Mouse (Mus musculus) myocyte (in vitro differentiated cells): ENCODE results near the gene Arhgap19. TPM values are rescaled to one million over a fixed set of nuclear protein-coding genes. Genes with fewer than 3 reads are reported as not detected.
A peak's percentile ranks its signal among the peaks of the same experiment; 100 is the strongest.

Experiments used
- H3K27me3 ChIP-seq: one replicate; pipeline ENCODE4 v1.6.1; 2011; ENCODE audit not compliant: control insufficient read depth, insufficient read depth, insufficient read length
- H3K36me3 ChIP-seq: one replicate; pipeline ENCODE4 v1.6.1; 2011; ENCODE audit not compliant: control insufficient read depth, insufficient read depth
- H3K4me2 ChIP-seq: one replicate; pipeline ENCODE4 v1.6.1; 2011; ENCODE audit warnings: low read depth, control low read depth
- H3K4me3 ChIP-seq: one replicate; pipeline ENCODE4 v1.5.1; 2011; ENCODE audit warnings: mild to moderate bottlenecking, control low read depth, moderate library complexity
- H3K79me2 ChIP-seq: one replicate; pipeline ENCODE4 v1.6.1; 2011; ENCODE audit not compliant: control insufficient read depth, insufficient read depth
- H3ac ChIP-seq: one replicate; pipeline ENCODE4 v1.6.1; 2011; ENCODE audit not compliant: control insufficient read depth, insufficient read length
- CEBPB ChIP-seq: IDR thresholded peaks from 2 replicates; pipeline ENCODE4 v1.6.1; 2011; ENCODE audit warnings: mild to moderate bottlenecking, moderate library complexity; ENCODE audit not compliant: poor library complexity, insufficient read depth, severe bottlenecking
- E2F4 ChIP-seq: IDR thresholded peaks from one replicate; pipeline ENCODE4 v1.6.1; 2011; ENCODE audit warnings: mild to moderate bottlenecking, control low read depth, moderate library complexity; ENCODE audit not compliant: insufficient read depth
- MAX ChIP-seq: IDR thresholded peaks from one replicate; pipeline ENCODE4 v1.6.1; 2011; ENCODE audit warnings: low read depth, mild to moderate bottlenecking, control low read depth
- MYOD1 ChIP-seq, 3 experiments: IDR thresholded peaks; one replicate each; pipeline ENCODE4 v1.6.1; 2011; ENCODE audit warnings: control low read depth in 2 of 3, low read depth in 2 of 3, mild to moderate bottlenecking in 2 of 3, moderate library complexity in 1 of 3; ENCODE audit not compliant: insufficient read length in 2 of 3, control insufficient read depth in 1 of 3
- MYOG ChIP-seq, 3 experiments: IDR thresholded peaks; one replicate each; pipeline ENCODE4 v1.6.1; 2011; ENCODE audit warnings: control low read depth in 2 of 3, low read depth in 2 of 3, mild to moderate bottlenecking in 2 of 3; ENCODE audit not compliant: insufficient read length in 2 of 3, control insufficient read depth in 1 of 3, insufficient read depth in 1 of 3
- POLR2A ChIP-seq: IDR thresholded peaks from one replicate; pipeline ENCODE4 v1.6.1; 2011; ENCODE audit warnings: low read depth, mild to moderate bottlenecking, control low read depth, moderate library complexity; ENCODE audit not compliant: insufficient read length
- POLR2AphosphoS2 ChIP-seq: IDR thresholded peaks from one replicate; pipeline ENCODE4 v1.6.1; 2011; ENCODE audit warnings: low read depth, control low read depth; ENCODE audit not compliant: insufficient read length
- REST ChIP-seq: IDR thresholded peaks from one replicate; pipeline ENCODE4 v1.6.1; 2011; ENCODE audit warnings: mild to moderate bottlenecking, control low read depth, moderate library complexity; ENCODE audit not compliant: insufficient read depth, insufficient read length
- SRF ChIP-seq: IDR thresholded peaks from one replicate; pipeline ENCODE4 v1.6.1; 2011; ENCODE audit warnings: low read depth; ENCODE audit not compliant: control insufficient read depth, insufficient read length
- TCF12 ChIP-seq: IDR thresholded peaks from one replicate; pipeline ENCODE4 v1.6.1; 2011; ENCODE audit warnings: mild to moderate bottlenecking, control low read depth; ENCODE audit not compliant: poor library complexity, insufficient read depth, severe bottlenecking
- TCF3 ChIP-seq: IDR thresholded peaks from one replicate; pipeline ENCODE4 v1.6.1; 2011; ENCODE audit warnings: low read depth, control low read depth; ENCODE audit not compliant: insufficient read length
- USF1 ChIP-seq: IDR thresholded peaks from one replicate; pipeline ENCODE4 v1.6.1; 2011; ENCODE audit warnings: low read depth, mild to moderate bottlenecking, control low read depth, moderate library complexity
- polyA plus RNA-seq: library from polyadenylated mRNA; unstranded; fragments of >200 nt; fragmentation: generic; extraction: Trizol; gene quantifications from one replicate; pipeline ENCODE4 v1.2.1, GENCODE M21; 2012; ENCODE audit warnings: missing spikeins

The Arhgap19 gene
- polyA plus RNA-seq, 1 experiment, result 4.4 TPM

DNA sequence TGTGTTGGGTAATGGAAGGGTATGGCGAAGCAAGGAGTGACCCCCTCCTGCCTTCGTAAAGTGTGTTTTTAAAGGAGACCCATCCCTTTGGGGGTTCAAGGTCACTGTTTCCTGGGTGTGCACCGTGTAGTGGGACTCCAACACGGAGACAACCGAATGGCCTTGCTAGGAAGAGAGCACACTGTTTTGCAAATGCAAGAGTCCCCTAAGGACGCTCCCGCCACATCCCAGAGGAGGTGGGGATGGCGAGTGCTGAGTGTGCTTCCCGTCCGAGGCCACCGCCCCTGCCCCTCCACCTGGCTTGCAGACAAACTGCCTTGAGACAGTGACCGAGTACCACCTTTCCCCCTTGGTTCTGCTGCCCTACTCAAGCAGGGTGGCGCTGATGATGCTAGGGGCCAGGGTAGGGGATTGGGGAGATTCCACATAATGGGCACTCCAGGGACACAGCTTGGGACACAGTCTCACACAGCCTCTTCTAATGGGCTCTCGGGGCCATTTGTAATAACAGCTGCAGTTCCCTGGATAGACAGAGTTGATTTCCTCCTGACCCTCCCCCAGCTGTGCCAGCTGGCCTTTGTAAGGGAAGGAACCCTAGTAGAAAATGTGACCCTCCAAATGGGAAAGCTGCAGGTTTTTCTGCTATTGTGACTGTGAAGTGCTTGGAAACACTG, 30.0 kb upstream of the Arhgap19 start:
- H3K79me2 ChIP-seq, result no peaks in the 10 kb centered on the region
- no peak overlapping the region for H3ac ChIP-seq
- H3K27me3 ChIP-seq, result peaks cover 57% of the 10 kb centered on the region
- H3K36me3 ChIP-seq, result no peaks in the 10 kb centered on the region
- H3K4me3 ChIP-seq, result no peak overlapping the region
- TF ChIP-seq POLR2A (no peak), CEBPB (no peak), REST (no peak), TCF3 (no peak), SRF (no peak), TCF12 (no peak), USF1 (no peak), MYOG (IDR thresholded peaks at IDR 0.05; ENCODE audit: control insufficient read depth in 1 of 3, insufficient read depth in 1 of 3, insufficient read length in 2 of 3, low read depth in 2 of 3) (no peak), POLR2AphosphoS2 (no peak), MAX (no peak), MYOD1 (IDR thresholded peaks at IDR 0.05; ENCODE audit: control insufficient read depth in 1 of 3, insufficient read length in 2 of 3, low read depth in 2 of 3) (no peak), E2F4 (no peak)
- H3K4me2 ChIP-seq, result no peak overlapping the region

DNA sequence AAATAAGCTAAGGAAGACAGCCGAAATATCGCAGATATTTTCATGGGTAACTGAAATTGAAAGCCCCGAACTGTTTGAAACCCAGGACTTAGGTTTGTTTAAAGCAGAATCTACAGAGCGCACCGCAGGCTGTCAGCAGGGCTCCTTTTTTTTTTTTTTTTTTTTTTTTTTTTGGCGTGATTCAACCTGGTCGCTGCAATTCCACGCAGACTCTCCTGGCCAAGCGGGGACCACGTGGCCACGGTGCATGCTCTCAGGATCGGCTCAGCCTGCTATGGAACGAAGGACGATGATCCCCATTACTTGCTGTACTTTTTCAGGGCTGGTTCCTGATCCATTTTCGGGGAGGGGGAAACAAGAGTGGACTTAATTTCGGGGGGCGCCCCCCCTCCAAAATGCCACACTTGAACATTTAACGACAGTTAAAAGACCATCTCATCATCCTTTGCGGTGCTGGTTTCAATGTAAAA, 29.3 kb upstream of the Arhgap19 start:
- H3K4me2 ChIP-seq, result peak overlapping the region; percentile 79
- no peaks in the 10 kb centered on the region for H3K36me3 ChIP-seq
- no peak for TF ChIP-seq E2F4
- TF ChIP-seq USF1, result no peak
- no peak for TF ChIP-seq TCF3
- TF ChIP-seq POLR2AphosphoS2, result no peak
- no peak for TF ChIP-seq MYOD1 (IDR thresholded peaks at IDR 0.05; ENCODE audit: control insufficient read depth in 1 of 3, insufficient read length in 2 of 3, low read depth in 2 of 3)
- no peak for TF ChIP-seq MYOG (IDR thresholded peaks at IDR 0.05; ENCODE audit: control insufficient read depth in 1 of 3, insufficient read depth in 1 of 3, insufficient read length in 2 of 3, low read depth in 2 of 3)
- no peak for TF ChIP-seq SRF
- no peak for TF ChIP-seq TCF12
- TF ChIP-seq CEBPB, result no peak
- TF ChIP-seq REST, result no peak
- no peak for TF ChIP-seq POLR2A
- TF ChIP-seq MAX, result no peak
- peaks cover 55% of the 10 kb centered on the region for H3K27me3 ChIP-seq
- peak overlapping the region; percentile 26 for H3K4me3 ChIP-seq
- no peak overlapping the region for H3ac ChIP-seq
- H3K79me2 ChIP-seq, result no peaks in the 10 kb centered on the region

GRCm38 (mm10) chr19:41830106-41831031, 28.5 kb upstream of the Arhgap19 start:
- TF ChIP-seq MYOG (IDR thresholded peaks at IDR 0.05; ENCODE audit: control insufficient read depth in 1 of 3, insufficient read depth in 1 of 3, insufficient read length in 2 of 3, low read depth in 2 of 3) (peak in 1 of 3 experiments; percentile 3), MAX (no peak)
- H3K4me3 ChIP-seq, result peak overlapping the region; percentile 26
- no peaks in the 10 kb centered on the region for H3K36me3 ChIP-seq
- peak overlapping the region; percentile 29 for H3ac ChIP-seq
- peaks cover 48% of the 10 kb centered on the region for H3K27me3 ChIP-seq
- H3K4me2 ChIP-seq, result peak overlapping the region; percentile 79
- no peaks in the 10 kb centered on the region for H3K79me2 ChIP-seq

DNA sequence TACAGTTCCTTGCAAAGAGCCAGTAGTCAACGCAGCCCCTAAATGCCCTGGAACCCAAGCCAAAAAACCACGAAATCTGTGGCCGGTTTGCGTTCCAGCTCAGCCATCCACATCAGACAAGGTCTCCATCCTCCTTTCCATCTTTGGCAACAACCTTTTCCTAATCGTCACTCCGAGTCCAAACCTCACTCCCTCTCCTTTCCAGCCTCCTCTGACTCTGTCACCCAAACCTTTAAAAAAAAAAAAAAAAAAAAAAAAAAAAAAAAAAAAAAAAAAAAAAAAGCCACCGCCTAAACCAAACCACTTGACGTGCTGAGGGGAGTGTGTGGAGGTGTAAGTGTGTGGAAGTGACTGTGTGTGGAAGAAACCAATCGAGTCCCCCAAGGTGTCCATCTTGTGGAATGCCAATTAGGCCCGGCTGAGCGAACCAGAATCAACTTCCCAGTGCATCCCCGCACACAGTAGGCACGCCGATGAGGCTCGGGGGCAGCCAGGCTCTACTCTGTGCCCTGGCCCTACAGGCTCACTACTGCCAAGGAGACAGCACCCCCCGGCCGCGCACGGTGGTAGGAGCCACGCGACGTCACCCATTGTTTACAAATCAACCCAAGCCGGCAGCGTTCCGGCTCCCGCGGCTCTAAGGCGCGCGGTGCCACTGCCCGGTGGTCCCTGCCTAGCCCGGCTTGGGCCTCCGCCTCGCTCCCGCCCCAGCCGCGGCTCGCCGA, 27.7 kb upstream of the Arhgap19 start, which contains the start of gene Frat1:
Frat1 (plus strand) TSS at position 590 of the 725 bp plus-strand sequence.
- Histone ChIP-seq H3K4me3 (peak within 1 kb of the TSS; percentile 26), H3K4me2 (peak within 1 kb of the TSS; percentile 79), H3K79me2 (no peaks in the 10 kb centered on the region), H3K27me3 (peaks cover 52% of the 10 kb centered on the region), H3ac (peak within 1 kb of the TSS; percentile 29), H3K36me3 (no peaks in the 10 kb centered on the region)
- TF ChIP-seq REST (no peak), MYOG (IDR thresholded peaks at IDR 0.05; ENCODE audit: control insufficient read depth in 1 of 3, insufficient read depth in 1 of 3, insufficient read length in 2 of 3, low read depth in 2 of 3) (no peak), USF1 (no peak), TCF3 (no peak), MAX (no peak), POLR2AphosphoS2 (no peak)
